Mouse (Mus musculus) brain, adult 2 months (tissue): ENCODE measurements around the gene Ercc6.

Source experiments
- DNase-seq: peaks from one replicate; pipeline ENCODE4 v3.0.0; 2011; ENCODE audit warnings: low read depth, low spot score

Ercc6 gene

DNA sequence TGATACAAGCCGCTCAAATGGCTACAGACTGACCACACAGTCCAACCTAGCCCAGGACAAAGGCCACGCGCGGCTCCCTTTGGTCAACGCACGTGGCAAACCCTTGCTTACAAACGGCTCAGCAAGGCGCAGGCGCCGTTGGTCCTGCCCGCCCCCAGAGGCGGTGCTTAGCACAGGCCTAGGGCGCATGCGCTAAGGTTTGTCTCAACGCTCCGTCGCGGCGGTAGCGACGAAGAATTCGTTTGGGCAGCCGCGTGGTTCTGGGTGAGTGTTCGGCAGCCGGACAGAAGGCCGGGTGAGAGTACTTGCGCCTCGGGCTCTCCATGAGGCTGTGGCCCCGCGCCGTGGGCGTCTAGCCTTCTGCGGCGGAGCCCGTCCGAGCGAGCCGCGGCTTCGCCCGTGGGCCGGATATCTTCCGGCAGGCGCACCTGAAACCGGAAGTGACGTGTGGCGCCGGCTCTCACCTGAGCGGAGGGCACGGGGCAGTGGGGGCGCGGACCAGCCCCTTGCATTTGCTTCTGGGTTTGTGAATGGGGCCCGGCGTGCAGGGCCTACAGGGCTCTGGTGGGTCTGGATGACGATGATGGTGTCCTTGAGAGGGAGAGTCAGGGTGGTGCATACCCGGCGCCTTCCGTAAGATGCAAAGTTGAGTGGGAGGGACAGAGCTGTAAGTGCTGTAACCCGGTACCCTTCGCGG lies at the start of gene Ercc6:
Gene Ercc6 (plus strand): TSS at position 186 of the 697 bp plus-strand sequence.
- DNase-seq = peak; percentile 96

DNA sequence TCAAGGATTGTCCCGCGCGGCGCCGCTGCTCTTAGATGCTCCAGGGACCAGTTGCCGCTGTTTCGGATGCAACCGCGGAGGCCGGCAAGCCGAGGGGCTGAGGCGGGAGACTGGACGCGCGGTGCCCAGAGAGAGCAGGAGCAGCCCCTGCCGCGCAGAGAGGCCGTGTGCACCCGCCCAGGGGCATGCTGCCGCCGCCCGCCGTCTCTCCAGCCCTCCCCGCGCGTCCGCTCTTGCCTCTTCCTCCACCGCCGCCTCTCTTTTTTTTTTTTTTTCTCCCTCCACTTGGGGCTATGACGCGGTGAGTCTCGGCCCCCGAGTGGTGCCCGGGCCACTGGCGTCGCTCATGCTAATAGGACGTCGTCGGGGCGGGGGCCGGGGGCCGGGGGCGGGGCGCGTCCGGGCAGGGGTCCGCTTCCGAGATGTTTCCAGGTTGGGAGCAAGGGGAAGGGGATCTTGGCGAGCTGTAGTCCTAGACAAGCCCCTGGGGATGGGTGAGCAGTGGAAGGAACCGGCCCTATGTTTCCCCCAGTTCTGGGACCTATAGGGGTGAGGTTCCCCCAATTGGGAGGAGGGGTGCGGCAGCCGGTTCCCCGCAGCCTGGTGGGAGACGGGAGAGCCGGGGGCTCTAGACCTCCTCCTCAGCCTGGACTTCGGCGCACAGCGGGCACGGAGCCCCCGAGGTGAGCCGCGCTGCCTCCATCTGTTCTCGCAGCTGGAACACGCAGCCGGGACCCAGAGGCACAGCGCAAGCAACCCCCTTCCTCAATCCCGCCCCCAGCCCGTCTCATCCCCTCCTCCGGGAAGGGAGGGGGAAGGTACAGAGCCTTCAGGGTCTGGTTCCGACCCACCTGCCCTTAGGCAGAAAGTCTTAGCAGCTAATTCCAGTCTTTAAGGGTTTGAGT lies 48.5 kb upstream of the Ercc6 start, which contains the start of gene Slc18a3:
Gene Slc18a3 (minus strand): TSS at position 250 of the 905 bp plus-strand sequence.
- DNase-seq = peak; percentile 6

DNA sequence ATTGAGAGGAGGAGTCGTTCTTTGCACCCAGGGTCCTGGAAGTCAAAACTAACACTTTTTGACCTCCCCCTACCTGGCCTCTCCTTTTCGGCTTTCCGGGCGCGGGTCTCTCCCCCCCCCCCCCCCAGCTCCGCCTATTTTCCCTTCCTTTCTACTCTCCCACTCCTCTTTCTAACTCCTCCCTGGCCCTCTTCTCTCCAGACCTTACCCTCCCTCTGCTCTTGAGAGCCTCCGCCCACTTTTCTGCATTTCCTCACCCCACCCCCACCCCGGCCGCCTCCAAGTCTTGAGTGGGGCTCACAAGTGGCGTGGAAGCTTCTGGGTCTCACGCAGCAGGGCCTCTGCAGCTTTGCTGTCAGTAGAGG lies 47.8 kb upstream of the Ercc6 start:
- no peak for DNase-seq

DNA sequence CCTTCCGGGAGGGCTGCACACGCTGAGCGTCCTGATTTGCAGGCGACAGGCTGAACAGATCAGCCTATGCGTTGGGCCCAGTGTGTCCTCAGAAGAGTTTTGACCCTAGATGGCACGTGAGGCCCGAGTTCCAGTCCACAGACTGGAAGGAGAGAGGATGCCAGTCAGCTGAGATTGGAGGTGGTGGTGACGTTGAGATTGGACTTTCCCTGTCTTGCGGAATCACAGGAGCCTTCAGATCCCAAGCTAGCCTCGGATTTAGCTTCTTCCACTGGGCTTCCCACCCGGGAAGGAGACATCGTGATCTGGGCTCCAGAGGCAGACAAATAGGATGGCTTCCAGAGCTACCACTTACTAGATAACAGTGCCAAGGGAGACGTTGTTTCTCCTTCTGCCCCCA lies 47.4 kb upstream of the Ercc6 start, which contains the start of gene Chat:
Gene Chat (minus strand): TSS at position 101 of the 400 bp plus-strand sequence.
- DNase-seq = no peak

DNA sequence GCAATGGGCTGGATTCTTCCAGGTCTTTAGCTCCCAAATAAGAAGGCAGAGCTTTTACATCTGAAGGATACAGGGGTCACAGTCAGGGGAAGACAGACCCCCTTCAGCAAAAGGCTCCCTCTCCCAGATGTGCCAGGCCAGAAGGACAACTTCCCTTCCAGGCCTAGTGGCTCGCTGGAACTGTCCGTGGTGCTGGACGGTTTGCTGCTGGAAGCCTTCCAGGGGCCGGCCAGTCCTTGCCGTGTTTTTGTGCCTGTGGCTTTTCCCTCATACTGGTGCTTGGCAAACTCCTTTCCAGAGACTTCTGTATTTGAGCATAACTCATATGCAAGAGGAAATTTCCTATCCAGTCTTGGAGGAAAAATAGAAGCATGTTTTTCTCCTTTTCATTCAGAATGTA lies 45.7 kb upstream of the Ercc6 start:
- no peak for DNase-seq

DNA sequence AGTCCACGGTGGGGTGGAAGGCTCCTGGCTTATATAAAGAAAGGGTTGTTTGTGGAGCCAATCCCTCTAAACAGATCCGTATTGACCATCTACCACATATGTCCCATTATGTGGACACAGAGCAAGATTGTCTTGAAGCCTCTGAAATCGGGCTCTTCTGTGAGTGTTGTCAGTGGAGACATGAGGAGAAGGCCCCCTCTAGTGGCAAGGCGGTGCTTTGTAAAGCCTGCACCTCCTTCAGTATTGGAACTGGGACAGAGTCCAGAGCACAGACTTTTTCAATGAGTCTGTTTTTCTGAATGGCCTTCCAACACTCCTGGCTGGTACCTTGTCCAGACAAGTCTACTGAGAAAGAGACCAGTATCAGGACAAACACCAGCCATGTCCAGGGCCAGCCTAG lies 40.3 kb upstream of the Ercc6 start:
- DNase-seq = peak; percentile 88

DNA sequence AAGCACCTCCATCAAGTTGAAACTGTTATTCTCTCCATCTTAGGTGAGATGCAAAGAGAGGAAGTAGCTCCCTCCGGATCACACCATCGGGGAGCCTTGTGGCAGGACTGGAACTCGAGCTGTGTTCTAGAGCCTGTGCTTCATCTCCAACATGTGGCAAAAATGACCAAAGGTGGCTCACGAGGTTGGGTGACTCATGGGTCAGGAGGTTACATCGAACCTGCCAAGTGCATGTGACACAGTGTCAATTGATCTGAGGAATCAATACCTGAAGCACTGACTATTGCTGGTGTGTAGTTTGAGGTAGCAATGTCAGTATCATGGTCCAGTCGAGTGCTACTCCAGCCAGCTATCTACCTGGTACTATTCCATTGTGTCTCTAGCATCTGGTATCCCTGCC lies 36.8 kb upstream of the Ercc6 start:
- DNase-seq = no peak

DNA sequence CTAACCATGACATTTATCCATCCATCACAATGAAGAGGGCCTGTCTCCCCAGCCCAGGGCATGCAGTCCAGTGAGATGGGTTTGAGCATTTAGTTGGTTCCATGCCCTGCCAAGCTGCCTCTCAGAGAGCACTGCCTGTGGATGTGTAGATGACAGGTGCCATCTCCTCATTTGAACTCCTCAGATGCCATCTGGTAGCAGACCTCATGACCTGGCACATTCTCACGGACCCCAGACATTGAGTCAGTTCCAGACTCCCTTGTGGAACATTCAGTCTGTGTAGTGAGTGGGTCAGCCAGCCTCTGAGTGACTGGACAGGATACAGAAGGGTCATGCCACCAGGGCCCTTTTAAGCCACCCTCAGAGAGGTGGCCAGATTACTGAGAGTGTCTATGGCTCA lies 35.7 kb upstream of the Ercc6 start:
- peak; percentile 44 for DNase-seq

DNA sequence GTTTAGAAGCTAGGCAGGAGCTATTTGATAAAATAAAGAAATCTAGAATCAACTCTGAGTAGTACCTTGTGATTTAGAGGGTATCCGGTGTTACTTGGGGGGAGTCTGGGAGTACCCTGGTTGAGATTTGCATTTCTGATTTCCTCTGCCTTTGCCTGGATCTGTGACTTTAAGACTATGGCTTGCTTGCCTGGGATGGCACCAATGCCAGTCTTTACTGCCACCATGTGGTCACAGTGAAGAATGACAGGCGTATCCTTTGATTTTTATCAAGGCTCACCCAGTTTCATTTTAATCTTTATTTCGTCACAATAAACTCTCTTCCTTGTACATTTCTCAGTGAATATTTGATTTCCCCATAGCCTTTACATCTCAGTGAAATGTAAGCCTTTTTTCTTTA lies 31.3 kb upstream of the Ercc6 start:
- peak; percentile 63 for DNase-seq

DNA sequence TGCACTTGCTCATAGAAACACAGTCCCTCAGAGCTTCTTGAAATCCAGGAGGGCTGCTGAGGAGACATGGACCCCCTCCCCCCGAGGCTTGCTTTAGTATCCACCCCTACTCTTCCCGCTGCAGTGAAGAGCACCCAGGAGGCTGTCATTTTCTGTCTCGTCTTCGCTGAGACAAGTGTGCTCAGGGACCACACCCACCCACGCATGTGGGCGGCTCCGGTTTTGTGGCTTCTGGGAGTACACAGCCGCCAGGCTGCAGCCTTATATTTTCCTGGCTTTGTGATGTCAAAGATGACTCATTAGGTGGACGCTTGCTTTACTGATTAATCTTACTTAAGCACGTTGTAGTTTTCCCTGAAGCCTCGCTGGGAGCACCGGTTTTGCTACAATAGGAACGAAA lies 20.8 kb upstream of the Ercc6 start:
- peak; percentile 73 for DNase-seq

DNA sequence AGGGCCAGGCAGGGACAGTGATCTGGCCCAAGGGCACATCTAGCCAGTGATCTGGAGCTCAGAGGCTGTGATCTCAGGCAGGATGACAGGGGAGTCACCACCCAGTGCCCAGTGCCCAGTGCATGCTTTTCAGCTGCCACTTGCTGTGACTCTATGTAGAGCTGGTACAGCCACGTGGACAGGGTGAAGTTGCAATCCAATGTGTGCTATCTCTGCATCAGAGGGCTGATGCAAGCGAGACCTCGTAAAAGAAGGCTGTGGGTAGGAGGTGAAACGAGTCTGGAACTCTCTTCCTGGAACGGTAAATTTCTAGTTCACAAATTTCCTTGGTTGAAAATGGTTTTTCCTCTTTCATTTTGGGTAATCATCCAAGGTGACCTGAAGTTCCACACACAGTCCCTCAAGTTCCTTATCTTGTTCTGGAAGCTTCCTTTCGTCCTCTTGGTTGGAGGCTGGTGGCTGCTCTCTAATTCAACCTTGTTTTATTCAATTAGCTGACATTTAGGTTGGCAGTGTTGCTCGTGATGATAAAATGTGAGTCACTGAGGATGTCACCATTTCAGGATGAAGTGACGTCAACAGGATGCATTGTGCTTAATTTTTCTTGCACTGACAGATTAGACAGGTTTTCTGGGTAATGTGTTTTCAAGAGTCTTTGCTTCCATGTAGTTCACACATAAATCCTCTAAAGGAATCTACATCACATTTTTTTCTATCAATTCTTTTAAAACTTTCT lies 17.0 kb upstream of the Ercc6 start:
- DNase-seq = no peak

DNA sequence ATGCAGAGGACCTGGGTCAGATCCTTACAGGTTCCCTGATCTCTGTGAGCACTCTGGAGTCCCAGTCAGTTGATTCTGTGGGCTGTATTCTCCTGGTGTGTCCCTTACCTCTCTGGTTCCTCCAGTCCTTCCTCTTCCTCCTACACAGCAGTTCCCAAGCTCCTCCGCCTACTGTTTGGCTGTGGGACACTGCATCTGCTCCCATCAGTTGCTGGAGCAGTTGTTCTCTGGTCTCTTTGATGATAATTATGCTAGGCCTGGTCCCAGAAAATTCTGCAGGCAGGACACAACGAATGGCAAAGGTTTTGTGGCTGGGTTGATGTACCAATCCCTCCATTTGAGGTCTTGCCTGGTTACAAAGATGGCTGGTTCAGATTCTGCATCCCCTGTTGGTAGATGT lies 12.0 kb upstream of the Ercc6 start:
- DNase-seq = no peak

DNA sequence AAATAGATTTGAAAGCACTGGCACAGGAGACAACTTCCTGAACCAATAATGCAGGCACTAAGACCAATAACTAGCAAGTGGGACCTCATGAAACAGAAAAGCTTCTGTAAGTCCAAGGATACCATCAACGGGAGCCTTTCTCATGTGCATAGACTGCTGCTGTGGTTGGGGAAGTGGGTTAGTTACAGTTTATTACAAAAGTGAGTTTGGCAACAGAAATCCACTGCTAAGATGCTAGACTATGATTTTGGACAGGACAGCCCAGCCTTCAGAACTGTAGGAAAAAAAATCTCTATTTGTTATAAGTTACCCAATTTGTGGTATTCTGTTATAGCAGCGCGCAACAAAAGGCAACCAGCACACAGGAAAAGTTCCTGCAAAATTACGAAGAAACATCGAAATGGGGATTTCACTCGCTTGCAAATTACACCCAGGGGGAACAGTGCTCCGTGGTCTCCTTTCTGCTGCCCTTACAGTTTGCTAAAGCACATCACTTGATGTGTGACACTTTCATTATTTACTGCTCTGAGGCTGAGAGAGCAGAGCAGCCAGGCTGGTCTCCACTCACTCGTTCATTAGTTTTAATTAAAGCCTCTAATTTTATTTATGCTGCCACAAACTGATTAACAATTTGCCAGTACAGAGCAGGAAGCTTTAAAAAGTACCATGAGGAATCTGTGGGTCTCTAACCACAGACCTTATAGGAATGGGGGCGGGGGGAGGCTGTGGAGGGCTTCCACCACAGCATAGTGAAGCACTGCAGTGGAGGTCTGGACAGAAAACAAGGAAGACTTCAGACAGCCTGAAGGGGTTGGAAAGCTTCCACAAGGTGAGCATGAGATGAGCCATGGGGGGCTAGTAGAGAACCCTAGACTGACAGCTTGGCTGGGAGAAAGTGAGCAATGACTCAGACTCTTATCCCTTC lies 10.3 kb upstream of the Ercc6 start:
- DNase-seq = no peak

DNA sequence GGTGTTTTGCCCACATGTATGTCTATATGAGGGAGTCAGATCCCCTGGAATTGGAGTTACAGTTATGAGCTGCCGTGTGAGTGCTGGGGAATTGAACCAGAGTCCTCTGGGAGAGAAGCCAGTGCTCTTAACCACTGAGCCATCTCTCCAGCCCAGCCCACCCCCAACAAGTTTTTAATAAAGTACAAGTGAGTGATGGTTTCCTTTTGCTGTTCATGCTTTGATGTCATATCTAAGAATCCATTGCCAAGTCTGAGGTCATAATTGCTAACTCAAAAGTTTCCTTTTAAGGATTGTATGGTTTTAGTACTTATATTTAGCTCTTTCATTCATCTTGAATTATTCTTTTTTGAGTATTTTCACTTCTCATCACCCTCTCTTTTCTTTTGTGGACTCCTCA lies 9.4 kb upstream of the Ercc6 start:
- no peak for DNase-seq

DNA sequence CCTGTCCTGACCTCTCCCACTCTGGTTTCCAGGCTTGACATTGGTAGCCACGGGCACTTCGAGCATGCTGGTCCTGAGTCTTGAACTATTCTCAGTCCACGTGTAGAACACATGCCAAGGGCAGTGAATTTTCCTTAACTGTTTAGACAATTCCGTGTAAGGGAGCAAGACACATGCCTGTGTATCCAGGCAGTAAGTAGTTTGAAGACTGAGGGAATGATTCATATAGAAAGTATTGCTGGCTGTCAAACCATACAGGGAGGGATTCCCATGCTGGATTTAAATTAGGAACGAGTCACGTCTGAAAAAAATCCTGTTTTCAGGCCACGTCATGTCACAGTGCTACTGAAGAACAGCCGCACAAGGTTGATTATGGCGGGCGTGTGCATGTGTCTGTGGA lies 7.0 kb upstream of the Ercc6 start:
- DNase-seq = no peak

DNA sequence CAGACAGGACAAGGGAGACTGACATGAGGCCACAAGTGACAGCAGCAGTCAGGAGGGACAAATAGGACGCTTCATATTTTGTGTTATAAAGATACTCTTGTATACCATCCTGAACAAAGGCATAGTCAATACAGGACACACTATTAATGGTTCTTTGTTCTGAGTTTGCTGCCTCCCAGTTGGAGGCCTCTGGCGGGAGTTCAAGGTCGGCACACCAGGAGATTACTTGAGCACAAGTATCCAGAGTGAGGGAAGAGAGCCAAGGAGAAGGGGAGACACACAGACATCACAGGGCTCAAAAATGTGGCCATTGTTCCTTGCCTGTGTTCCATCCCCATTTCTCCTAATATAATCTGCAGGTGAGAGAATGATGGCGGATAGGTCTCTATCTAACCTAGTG lies 6.1 kb upstream of the Ercc6 start:
- no peak for DNase-seq

DNA sequence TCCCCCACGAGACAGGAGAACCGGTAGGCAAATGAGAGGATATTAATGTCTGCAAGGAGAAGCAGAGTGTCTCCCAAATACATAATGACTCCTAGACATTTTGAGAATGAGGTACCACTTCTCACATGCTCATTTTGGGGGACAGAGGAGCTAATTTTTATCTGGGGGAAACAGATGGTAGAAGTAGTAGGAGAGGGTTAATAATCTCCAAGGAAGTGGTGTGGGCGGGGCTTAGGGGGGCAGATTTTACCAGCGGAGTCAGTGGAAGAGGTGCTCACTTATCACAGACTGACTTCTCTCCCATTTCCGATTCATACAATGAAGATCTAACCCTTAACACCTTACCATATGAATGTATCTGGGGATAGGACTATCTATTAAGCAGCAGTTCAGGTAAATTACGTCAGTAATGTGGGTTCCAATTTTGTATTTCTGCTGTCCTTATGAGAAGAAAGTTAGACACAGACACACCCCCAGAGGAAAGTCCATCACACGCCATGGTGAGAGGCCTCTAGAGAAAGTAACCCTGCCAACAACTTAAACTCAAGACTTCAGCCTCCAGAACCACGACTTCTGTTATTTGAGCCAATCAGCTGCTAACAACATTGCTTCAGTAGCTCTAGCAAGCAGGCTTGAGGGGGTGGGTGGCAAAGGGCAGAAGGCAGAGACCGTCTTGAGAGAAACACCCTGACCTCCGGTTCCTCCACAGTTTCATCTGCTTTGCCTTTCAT lies 5.1 kb upstream of the Ercc6 start:
- DNase-seq = no peak

DNA sequence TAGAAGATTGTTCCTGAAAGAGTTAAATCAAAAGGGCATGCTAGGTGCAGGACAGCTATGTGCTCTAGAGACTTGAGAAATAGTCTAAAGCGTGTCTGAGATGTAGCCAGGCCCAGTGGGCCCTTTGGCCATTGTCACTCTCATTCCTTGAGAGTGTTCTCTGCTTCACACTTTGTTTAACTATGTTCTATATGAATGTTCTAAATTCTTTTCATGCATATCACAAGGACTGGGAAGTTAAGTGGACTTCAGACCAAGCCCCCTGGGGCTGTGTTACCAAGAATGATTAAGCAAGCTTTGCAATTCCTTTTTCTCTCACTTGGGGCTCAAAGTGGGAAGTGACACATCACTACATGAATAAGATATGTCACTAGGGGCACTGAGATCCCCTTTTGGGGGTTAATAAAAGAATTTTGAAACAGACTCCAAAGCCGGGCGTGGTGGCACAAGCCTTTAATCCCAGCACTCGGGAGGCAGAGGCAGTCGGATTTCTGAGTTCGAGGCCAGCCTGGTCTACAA lies 3.8 kb upstream of the Ercc6 start:
- DNase-seq = no peak

DNA sequence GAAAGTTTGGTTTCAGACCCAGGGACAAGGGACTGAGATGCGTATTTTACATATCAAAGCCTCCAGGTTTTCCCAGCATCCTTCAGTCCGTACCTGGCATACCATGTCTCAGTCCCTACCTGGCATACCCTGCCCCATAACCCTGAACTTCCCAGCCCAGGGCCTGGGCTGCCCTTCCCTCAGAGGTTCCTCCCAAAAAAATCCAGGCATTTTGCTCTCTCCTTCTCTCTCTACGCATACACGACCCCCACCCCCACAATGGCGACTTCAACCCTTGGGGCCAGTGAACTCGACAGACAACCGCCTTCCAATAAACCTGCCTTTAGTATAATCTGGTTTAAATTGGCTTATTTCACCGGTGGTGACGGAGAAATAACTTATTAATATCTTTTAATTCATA lies 409 bp upstream of the Ercc6 start:
- DNase-seq = no peak

DNA sequence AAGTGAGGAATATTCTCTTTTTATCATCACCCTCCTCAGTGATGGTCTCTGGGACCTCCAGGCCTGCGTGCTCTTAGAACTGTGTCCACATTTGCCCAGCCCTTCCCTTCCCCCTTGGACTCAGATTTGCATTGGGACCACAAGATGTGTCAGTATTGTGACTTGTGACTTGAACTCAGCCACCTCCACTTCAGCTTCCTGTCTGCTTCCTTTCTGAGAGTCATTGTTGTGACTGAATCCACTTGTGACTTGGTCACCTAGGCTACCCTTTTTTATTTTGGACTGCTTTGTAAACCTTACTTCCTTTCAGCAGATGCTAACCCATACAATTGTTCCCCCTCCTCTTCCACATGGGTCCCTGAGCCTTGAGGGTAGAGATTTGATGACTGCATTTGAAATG lies 2.8 kb downstream of the Ercc6 start:
- no peak for DNase-seq
